Mouse (Mus musculus) liver, postnatal 0 days (tissue): ENCODE measurements at regions not wholly inside any gene's neighbourhood (a gene's known extent, or its start where the extent isn't known, plus 50 kb on each side); places are given as distances from the start of the nearest gene placed in this dataset.

Source experiments
- CTCF ChIP-seq: sonication (generic); IDR thresholded peaks from 2 replicates; pipeline ENCODE4 v1.5.1; 2016; ENCODE audit warnings: antibody characterized with exemption, low read depth
- EP300 ChIP-seq: IDR thresholded peaks from 2 replicates; pipeline ENCODE4 v1.6.1; 2016; ENCODE audit warnings: antibody characterized with exemption, low read depth, mild to moderate bottlenecking

DNA sequence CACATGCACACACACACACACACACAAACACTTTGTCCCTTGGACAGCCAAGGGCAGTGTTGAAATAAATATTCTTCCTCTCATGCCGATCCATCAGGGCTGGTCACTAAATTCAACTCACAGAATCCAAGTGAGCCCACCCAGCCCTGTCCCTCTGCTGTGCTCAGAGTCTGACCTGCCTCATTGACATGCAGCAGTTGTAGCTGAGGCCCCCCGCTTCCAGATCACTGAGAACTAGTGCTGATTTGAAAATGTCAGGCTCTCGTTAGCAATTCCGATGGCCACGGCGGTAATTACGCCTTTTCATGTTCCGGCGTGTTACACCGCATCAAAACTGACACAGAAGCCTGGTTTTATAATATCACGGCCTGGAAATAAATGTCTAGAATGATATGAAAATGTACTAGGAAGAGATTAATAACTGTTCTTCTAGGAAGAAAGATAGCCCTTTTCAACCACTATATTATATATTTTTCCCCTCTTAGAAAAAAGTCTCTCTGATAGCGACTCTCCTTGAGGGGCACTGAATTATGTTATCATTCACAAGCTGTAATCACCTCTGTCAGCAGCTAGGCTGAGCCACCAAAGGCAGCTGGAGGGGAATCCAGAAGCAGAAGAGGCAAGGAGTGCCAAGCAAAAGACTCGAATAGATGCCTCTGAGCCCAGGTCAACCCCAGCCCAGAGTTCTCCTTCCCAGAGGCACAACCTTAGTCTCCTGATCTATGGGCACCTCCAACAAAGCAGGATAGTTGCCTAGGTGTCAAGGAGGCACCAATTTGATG, 79.7 kb upstream of the Castor2 start:
- no peak for TF ChIP-seq EP300
- no peak for TF ChIP-seq CTCF
